Mouse (Mus musculus): ENCODE measurements around the gene Rln3. TPM values are rescaled to one million over a fixed set of nuclear protein-coding genes. Genes with fewer than 3 reads are reported as not detected.

The Rln3 gene
- polyA plus RNA-seq, 1 experiment from 2014 or later = not detected

DNA sequence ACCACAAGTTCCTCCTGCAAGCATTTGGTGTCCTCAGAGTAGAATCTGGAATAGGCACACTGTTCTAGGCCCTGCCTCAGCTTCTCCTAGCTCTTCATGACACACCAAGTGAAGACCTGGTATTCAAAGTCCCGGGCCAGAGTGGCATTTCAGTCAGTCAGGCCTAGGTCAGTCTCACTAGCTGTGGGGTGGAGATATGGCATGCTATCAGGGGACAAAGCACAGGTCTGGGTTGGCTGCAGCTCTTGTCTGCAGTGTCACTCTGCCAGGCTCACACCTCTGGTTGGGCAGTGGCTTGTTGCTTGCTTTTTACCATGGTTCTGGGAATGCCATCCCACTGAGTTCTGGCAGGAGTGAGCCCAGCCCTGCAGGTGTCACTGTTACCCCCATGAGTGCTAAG is 31.6 kb upstream of the Rln3 start:
- DNase-seq (ENCODE audit: low spot score) = no peak
- Histone ChIP-seq H3K9ac (ENCODE audit: low read depth, low read length) (no peak overlapping the region), H3K27me3 (replicated peaks; ENCODE audit: control insufficient read depth, insufficient read depth, low read length) (no peaks in the 10 kb centered on the region), H3K36me3 (ENCODE audit: control insufficient read depth, insufficient read depth, low read length) (peaks cover 16% of the 10 kb centered on the region), H3K27ac (replicated peaks; ENCODE audit: low read depth, low read length) (no peak overlapping the region), H3K9me3 (ENCODE audit: control insufficient read depth, low read length) (no peaks in the 10 kb centered on the region), H3K4me2 (ENCODE audit: low read depth, low read length) (no peak overlapping the region), H3K4me3 (ENCODE audit: low read depth, low read length) (no peak overlapping the region), H3K4me1 (ENCODE audit: control insufficient read depth, insufficient read depth, low read length) (no peaks in the 10 kb centered on the region)
- ATAC-seq (ENCODE audit: low read depth) = no peak
- 100% methylated on average over 1 of the region's 1 CpGs for WGBS

GRCm38 (mm10) chr8:84073230-84073976 is 28.6 kb upstream of the Rln3 start:
- ATAC-seq (ENCODE audit: low read depth) (no peak), DNase-seq (ENCODE audit: low spot score) (no peak)
- Histone ChIP-seq H3K27ac (replicated peaks; ENCODE audit: low read depth, low read length) (no peak overlapping the region), H3K4me1 (ENCODE audit: control insufficient read depth, insufficient read depth, low read length) (no peaks in the 10 kb centered on the region), H3K4me3 (ENCODE audit: low read depth, low read length) (no peak overlapping the region), H3K4me2 (ENCODE audit: low read depth, low read length) (no peak overlapping the region), H3K36me3 (ENCODE audit: control insufficient read depth, insufficient read depth, low read length) (0 out of 2 replicates have a peak, but pooled peaks cover 4% of the 10 kb centered on the region), H3K27me3 (replicated peaks; ENCODE audit: control insufficient read depth, insufficient read depth, low read length) (no peaks in the 10 kb centered on the region), H3K9ac (ENCODE audit: low read depth, low read length) (peak overlapping the region; percentile 42; the same call in 1 of the 2 replicates), H3K9me3 (ENCODE audit: control insufficient read depth, low read length) (no peaks in the 10 kb centered on the region)
- 60% methylated on average over 10 of the region's 10 CpGs for WGBS

GRCm38 (mm10) chr8:84072321-84072720 is 27.5 kb upstream of the Rln3 start:
- H3K27ac ChIP-seq (replicated peaks; ENCODE audit: low read depth, low read length) = no peak overlapping the region
- WGBS = 93% methylated on average over 10 of the region's 10 CpGs
- ATAC-seq (ENCODE audit: low read depth) (no peak), DNase-seq (ENCODE audit: low spot score) (no peak)
- H3K4me2 ChIP-seq (ENCODE audit: low read depth, low read length) = no peak overlapping the region
- H3K4me1 ChIP-seq (ENCODE audit: control insufficient read depth, insufficient read depth, low read length) = peaks cover 4% of the 10 kb centered on the region
- H3K27me3 ChIP-seq (replicated peaks; ENCODE audit: control insufficient read depth, insufficient read depth, low read length) = no peaks in the 10 kb centered on the region
- H3K9me3 ChIP-seq (ENCODE audit: control insufficient read depth, low read length) = no peaks in the 10 kb centered on the region
- no peak overlapping the region for H3K4me3 ChIP-seq (ENCODE audit: low read depth, low read length)
- H3K36me3 ChIP-seq (ENCODE audit: control insufficient read depth, insufficient read depth, low read length) = 0 out of 2 replicates have a peak, but pooled peaks cover 4% of the 10 kb centered on the region
- H3K9ac ChIP-seq (ENCODE audit: low read depth, low read length) = no peak overlapping the region

DNA sequence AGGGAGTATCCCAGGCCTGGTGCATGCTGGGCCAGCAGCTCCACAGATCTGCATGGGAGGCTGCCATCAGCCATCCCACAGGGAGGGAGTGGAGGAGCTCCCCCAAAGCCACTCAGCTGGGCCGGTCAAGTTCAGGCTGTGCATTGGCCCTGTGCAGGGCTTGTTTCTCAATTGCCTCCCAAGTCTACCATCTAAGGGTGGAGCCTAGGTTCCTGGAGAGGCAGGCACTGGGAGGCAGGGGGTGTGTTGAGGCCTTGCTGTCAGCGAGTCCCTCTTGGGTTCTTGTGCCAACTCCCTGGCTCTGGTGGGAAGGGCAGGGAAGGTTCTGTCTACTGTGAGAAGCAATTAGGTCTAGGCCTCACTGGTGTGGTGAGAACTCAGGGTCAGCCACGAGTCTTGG is 27.1 kb upstream of the Rln3 start:
- H3K9ac ChIP-seq (ENCODE audit: low read depth, low read length) = no peak overlapping the region
- no peaks in the 10 kb centered on the region for H3K36me3 ChIP-seq (ENCODE audit: control insufficient read depth, insufficient read depth, low read length)
- ATAC-seq (ENCODE audit: low read depth) (no peak), DNase-seq (ENCODE audit: low spot score) (no peak)
- no peak overlapping the region for H3K4me3 ChIP-seq (ENCODE audit: low read depth, low read length)
- H3K9me3 ChIP-seq (ENCODE audit: control insufficient read depth, low read length) = no peaks in the 10 kb centered on the region
- no peak overlapping the region for H3K4me2 ChIP-seq (ENCODE audit: low read depth, low read length)
- 56% methylated on average over 3 of the region's 3 CpGs for WGBS
- H3K4me1 ChIP-seq (ENCODE audit: control insufficient read depth, insufficient read depth, low read length) = peaks cover 4% of the 10 kb centered on the region
- H3K27me3 ChIP-seq (replicated peaks; ENCODE audit: control insufficient read depth, insufficient read depth, low read length) = no peaks in the 10 kb centered on the region
- H3K27ac ChIP-seq (replicated peaks; ENCODE audit: low read depth, low read length) = no peak overlapping the region

GRCm38 (mm10) chr8:84070667-84071066 is 25.9 kb upstream of the Rln3 start:
- H3K27me3 ChIP-seq (replicated peaks; ENCODE audit: control insufficient read depth, insufficient read depth, low read length) = no peaks in the 10 kb centered on the region
- DNase-seq (ENCODE audit: low spot score) (no peak), ATAC-seq (ENCODE audit: low read depth) (no peak)
- WGBS = 76% methylated on average over 2 of the region's 2 CpGs
- no peak overlapping the region for H3K27ac ChIP-seq (replicated peaks; ENCODE audit: low read depth, low read length)
- H3K9me3 ChIP-seq (ENCODE audit: control insufficient read depth, low read length) = no peaks in the 10 kb centered on the region
- H3K4me2 ChIP-seq (ENCODE audit: low read depth, low read length) = no peak overlapping the region
- H3K9ac ChIP-seq (ENCODE audit: low read depth, low read length) = no peak overlapping the region
- no peaks in the 10 kb centered on the region for H3K36me3 ChIP-seq (ENCODE audit: control insufficient read depth, insufficient read depth, low read length)
- peaks cover 4% of the 10 kb centered on the region for H3K4me1 ChIP-seq (ENCODE audit: control insufficient read depth, insufficient read depth, low read length)
- H3K4me3 ChIP-seq (ENCODE audit: low read depth, low read length) = no peak overlapping the region

GRCm38 (mm10) chr8:84070241-84070640 is 25.4 kb upstream of the Rln3 start:
- H3K36me3 ChIP-seq (ENCODE audit: control insufficient read depth, insufficient read depth, low read length) = no peaks in the 10 kb centered on the region
- 85% methylated on average over 5 of the region's 5 CpGs for WGBS
- H3K4me1 ChIP-seq (ENCODE audit: control insufficient read depth, insufficient read depth, low read length) = peaks cover 7% of the 10 kb centered on the region
- DNase-seq (ENCODE audit: low spot score) (no peak), ATAC-seq (ENCODE audit: low read depth) (no peak)
- no peak overlapping the region for H3K27ac ChIP-seq (replicated peaks; ENCODE audit: low read depth, low read length)
- H3K4me2 ChIP-seq (ENCODE audit: low read depth, low read length) = no peak overlapping the region
- no peaks in the 10 kb centered on the region for H3K27me3 ChIP-seq (replicated peaks; ENCODE audit: control insufficient read depth, insufficient read depth, low read length)
- H3K9me3 ChIP-seq (ENCODE audit: control insufficient read depth, low read length) = no peaks in the 10 kb centered on the region
- H3K9ac ChIP-seq (ENCODE audit: low read depth, low read length) = no peak overlapping the region
- no peak overlapping the region for H3K4me3 ChIP-seq (ENCODE audit: low read depth, low read length)

GRCm38 (mm10) chr8:84069750-84070149 is 24.9 kb upstream of the Rln3 start:
- ATAC-seq (ENCODE audit: low read depth) (no peak), DNase-seq (ENCODE audit: low spot score) (no peak)
- 60% methylated on average over 2 of the region's 2 CpGs for WGBS
- no peak overlapping the region for H3K27ac ChIP-seq (replicated peaks; ENCODE audit: low read depth, low read length)
- no peak overlapping the region for H3K4me2 ChIP-seq (ENCODE audit: low read depth, low read length)
- H3K4me1 ChIP-seq (ENCODE audit: control insufficient read depth, insufficient read depth, low read length) = peaks cover 7% of the 10 kb centered on the region
- H3K36me3 ChIP-seq (ENCODE audit: control insufficient read depth, insufficient read depth, low read length) = no peaks in the 10 kb centered on the region
- no peak overlapping the region for H3K4me3 ChIP-seq (ENCODE audit: low read depth, low read length)
- H3K27me3 ChIP-seq (replicated peaks; ENCODE audit: control insufficient read depth, insufficient read depth, low read length) = no peaks in the 10 kb centered on the region
- peak overlapping the region; percentile 16; the same call in 1 of the 2 replicates for H3K9ac ChIP-seq (ENCODE audit: low read depth, low read length)
- no peaks in the 10 kb centered on the region for H3K9me3 ChIP-seq (ENCODE audit: control insufficient read depth, low read length)

- Histone ChIP-seq H3K4me1 (ENCODE audit: control insufficient read depth, insufficient read depth, low read length) (peaks cover 7% of the 10 kb centered on the region), H3K4me2 (ENCODE audit: low read depth, low read length) (no peak overlapping the region), H3K36me3 (ENCODE audit: control insufficient read depth, insufficient read depth, low read length) (no peaks in the 10 kb centered on the region), H3K4me3 (ENCODE audit: low read depth, low read length) (no peak overlapping the region), H3K27me3 (replicated peaks; ENCODE audit: control insufficient read depth, insufficient read depth, low read length) (no peaks in the 10 kb centered on the region), H3K9me3 (ENCODE audit: control insufficient read depth, low read length) (no peaks in the 10 kb centered on the region), H3K27ac (replicated peaks; ENCODE audit: low read depth, low read length) (no peak overlapping the region), H3K9ac (ENCODE audit: low read depth, low read length) (peak overlapping the region; percentile 16; the same call in 1 of the 2 replicates)
- ATAC-seq (ENCODE audit: low read depth) = no peak
- DNase-seq (ENCODE audit: low spot score) = no peak
- WGBS = 19% methylated on average over 1 of the region's 1 CpGs
Observed at GRCm38 (mm10) chr8:84069169-84069568, 24.4 kb upstream of the Rln3 start.

Measured in embryonic facial prominence, embryonic 14.5 days (tissue).